Mouse (Mus musculus) liver, adult 2 months (tissue): ENCODE measurements around the gene Arl16.

Experiments
- CTCF ChIP-seq: fragments of 200-500 bp; IDR thresholded peaks from 2 replicates; pipeline ENCODE4 v1.5.1; 2011; ENCODE audit warnings: low read depth, low read length, control low read depth
- POLR2A ChIP-seq: fragments of 200-500 bp; IDR thresholded peaks from 2 replicates; pipeline ENCODE4 v1.6.1; 2011; ENCODE audit warnings: low read length, control low read depth; ENCODE audit not compliant: insufficient read depth; ENCODE audit errors: extremely low read depth

DNA sequence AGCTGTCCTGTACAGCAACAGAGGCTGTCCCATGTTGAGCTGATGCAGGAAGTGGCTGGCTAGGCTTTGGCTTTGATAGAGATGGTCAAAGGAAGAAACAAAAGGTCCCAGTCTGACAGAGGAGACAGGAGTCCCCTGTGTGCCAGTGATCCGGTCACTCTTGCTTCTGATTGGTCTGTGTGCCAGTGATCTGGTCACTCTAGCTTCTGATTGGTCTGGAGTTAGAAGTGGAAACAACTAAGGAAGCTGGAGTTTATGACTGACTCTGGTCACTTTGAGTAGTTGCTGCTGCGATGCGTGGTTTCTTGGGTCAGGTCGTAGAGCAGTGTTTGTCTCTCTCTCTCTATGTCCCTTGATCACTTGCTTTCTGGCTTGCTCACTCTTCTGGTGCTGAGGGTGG lies 34.3 kb upstream of the Arl16 start:
- TF ChIP-seq CTCF (no peak), POLR2A (no peak)
